Mouse (Mus musculus) MEL (cell line): ENCODE data around the gene Zfp598. TPM values are rescaled to one million over a fixed set of nuclear protein-coding genes. Genes with fewer than 3 reads are reported as not detected.

Experiments
- DNase-seq: peaks from one replicate; pipeline ENCODE4 v3.0.0; 2011; ENCODE audit warnings: low read depth, low spot score
- H3K27ac ChIP-seq: 2 replicates; pipeline ENCODE4 v1.5.1; 2012; ENCODE audit warnings: low read depth, mild to moderate bottlenecking, control low read depth, low read length, moderate library complexity; ENCODE audit not compliant: control insufficient read depth
- H3K27me3 ChIP-seq, 2 experiments: fragments of 150-350 bp in 1 of 2; sonication (generic) in 1 of 2; 2 replicates each; pipeline ENCODE4 v1.6.1; 2012; ENCODE audit warnings: low read length in 2 of 2, mild to moderate bottlenecking in 2 of 2, improper control_type of control experiment in 1 of 2, moderate library complexity in 1 of 2; ENCODE audit not compliant: insufficient read depth in 2 of 2, control insufficient read depth in 1 of 2
- H3K36me3 ChIP-seq, 2 experiments: 2 replicates each; pipeline ENCODE4 v1.6.1; 2012 to 2014; ENCODE audit warnings: low read length in 2 of 2, improper control_type of control experiment in 1 of 2, inconsistent platforms in 1 of 2, mild to moderate bottlenecking in 1 of 2; ENCODE audit not compliant: insufficient read depth in 2 of 2, control insufficient read depth in 1 of 2
- H3K4me1 ChIP-seq, 2 experiments: fragments of 150-350 bp in 1 of 2; sonication (generic) in 1 of 2; 2 replicates each; pipeline ENCODE4 v1.6.1; 2012; ENCODE audit warnings: low read length in 2 of 2, improper control_type of control experiment in 1 of 2, mild to moderate bottlenecking in 1 of 2; ENCODE audit not compliant: insufficient read depth in 2 of 2, control insufficient read depth in 1 of 2
- H3K4me3 ChIP-seq, 2 experiments: fragments of 150-350 bp in 1 of 2; sonication (generic) in 1 of 2; 2 replicates each; pipeline ENCODE4 v1.5.1; 2012; ENCODE audit warnings: low read depth in 2 of 2, low read length in 2 of 2, mild to moderate bottlenecking in 2 of 2, moderate library complexity in 2 of 2, control low read depth in 1 of 2, improper control_type of control experiment in 1 of 2; ENCODE audit not compliant: control insufficient read depth in 1 of 2, insufficient read depth in 1 of 2
- H3K79me2 ChIP-seq: 2 replicates; pipeline ENCODE4 v1.6.1; 2012; ENCODE audit warnings: mild to moderate bottlenecking, low read length, moderate library complexity; ENCODE audit not compliant: control insufficient read depth, poor library complexity, insufficient read depth
- H3K9ac ChIP-seq: 2 replicates; pipeline ENCODE4 v1.6.1; 2012; ENCODE audit warnings: low read depth, mild to moderate bottlenecking, control low read depth, low read length, moderate library complexity; ENCODE audit not compliant: control insufficient read depth, poor library complexity, severe bottlenecking
- H3K9me3 ChIP-seq: fragments of 150-350 bp; sonication (generic); replicated peaks from 2 replicates; pipeline ENCODE4 v1.6.1; 2012; ENCODE audit warnings: mild to moderate bottlenecking, low read length, improper control_type of control experiment, moderate library complexity; ENCODE audit not compliant: insufficient read depth
- BHLHE40 ChIP-seq: IDR thresholded peaks from 2 replicates; pipeline ENCODE4 v1.6.1; 2012; ENCODE audit warnings: low read depth, mild to moderate bottlenecking, inconsistent platforms, low read length, improper control_type of control experiment, borderline replicate concordance
- CHD1 ChIP-seq: IDR thresholded peaks from 2 replicates; pipeline ENCODE4 v1.6.1; 2012; ENCODE audit warnings: low read depth, mild to moderate bottlenecking, inconsistent platforms, low read length, improper control_type of control experiment
- CHD2 ChIP-seq: IDR thresholded peaks from 2 replicates; pipeline ENCODE4 v1.6.1; 2011; ENCODE audit warnings: low read length, improper control_type of control experiment
- CTCF ChIP-seq, 3 experiments: IDR thresholded peaks in 2 of 3; conservative IDR thresholded peaks in 1 of 3; 2 replicates each; pipeline ENCODE4 v1.5.1; 2011 to 2012; ENCODE audit warnings: low read length in 3 of 3, low read depth in 2 of 3, mild to moderate bottlenecking in 2 of 3, improper control_type of control experiment in 1 of 3, inconsistent platforms in 1 of 3, mixed read lengths in 1 of 3, moderate library complexity in 1 of 3; ENCODE audit not compliant: control insufficient read depth in 1 of 3, insufficient read depth in 1 of 3, poor library complexity in 1 of 3, severe bottlenecking in 1 of 3
- E2F4 ChIP-seq: IDR thresholded peaks from 2 replicates; pipeline ENCODE4 v1.6.1; 2011; ENCODE audit warnings: low read depth, low read length, improper control_type of control experiment, borderline replicate concordance
- ETS1 ChIP-seq: IDR thresholded peaks from 2 replicates; pipeline ENCODE4 v1.6.1; 2012; ENCODE audit warnings: low read depth, mild to moderate bottlenecking, inconsistent platforms, low read length, improper control_type of control experiment, moderate library complexity
- GABPA ChIP-seq: IDR thresholded peaks from 2 replicates; pipeline ENCODE4 v1.6.1; 2012; ENCODE audit warnings: low read depth, mild to moderate bottlenecking, inconsistent platforms, low read length, improper control_type of control experiment, moderate library complexity
- GATA1 ChIP-seq: IDR thresholded peaks from 2 replicates; pipeline ENCODE4 v1.6.1; 2011; ENCODE audit warnings: low read depth, low read length, improper control_type of control experiment
- HCFC1 ChIP-seq: IDR thresholded peaks from 2 replicates; pipeline ENCODE4 v1.6.1; 2012; ENCODE audit warnings: low read depth, mild to moderate bottlenecking, inconsistent platforms, low read length, improper control_type of control experiment, moderate library complexity
- JUND ChIP-seq: IDR thresholded peaks from 2 replicates; pipeline ENCODE4 v1.6.1; 2011; ENCODE audit warnings: low read depth, mild to moderate bottlenecking, improper control_type of control experiment, low read length
- MAFK ChIP-seq: IDR thresholded peaks from 2 replicates; pipeline ENCODE4 v1.6.1; 2011; ENCODE audit warnings: low read depth, mild to moderate bottlenecking, low read length, improper control_type of control experiment, borderline replicate concordance
- MAZ ChIP-seq: IDR thresholded peaks from 2 replicates; pipeline ENCODE4 v1.6.1; 2012; ENCODE audit warnings: low read depth, mild to moderate bottlenecking, inconsistent platforms, low read length, improper control_type of control experiment
- MYC ChIP-seq: IDR thresholded peaks from 2 replicates; pipeline ENCODE4 v1.6.1; 2011; ENCODE audit warnings: low read depth, mild to moderate bottlenecking, low read length, improper control_type of control experiment, moderate library complexity
- POLR2A ChIP-seq, 2 experiments: IDR thresholded peaks; 2 replicates each; pipeline ENCODE4 v1.6.1; 2011 to 2012; ENCODE audit warnings: low read length in 2 of 2, mild to moderate bottlenecking in 2 of 2, control low read depth in 1 of 2, improper control_type of control experiment in 1 of 2, low read depth in 1 of 2, moderate library complexity in 1 of 2; ENCODE audit not compliant: control insufficient read depth in 1 of 2, insufficient read depth in 1 of 2, poor library complexity in 1 of 2
- POLR2AphosphoS5 ChIP-seq: IDR thresholded peaks from 2 replicates; pipeline ENCODE4 v1.6.1; 2012; ENCODE audit warnings: low read depth, borderline replicate concordance, mild to moderate bottlenecking, inconsistent platforms, low read length, moderate library complexity, mixed read lengths
- RCOR1 ChIP-seq: IDR thresholded peaks from 2 replicates; pipeline ENCODE4 v1.6.1; 2012; ENCODE audit warnings: low read depth, mild to moderate bottlenecking, inconsistent platforms, low read length, improper control_type of control experiment
- SIN3A ChIP-seq: IDR thresholded peaks from 2 replicates; pipeline ENCODE4 v1.6.1; 2012; ENCODE audit warnings: low read length, improper control_type of control experiment, inconsistent platforms
- TAL1 ChIP-seq: IDR thresholded peaks from 2 replicates; pipeline ENCODE4 v1.6.1; 2012; ENCODE audit warnings: mild to moderate bottlenecking, inconsistent platforms, low read length, moderate library complexity, mixed read lengths
- USF1 ChIP-seq: IDR thresholded peaks from 2 replicates; pipeline ENCODE4 v1.6.1; 2014; ENCODE audit warnings: low read depth, mild to moderate bottlenecking, inconsistent platforms, low read length, improper control_type of control experiment, moderate library complexity
- USF2 ChIP-seq, 2 experiments: IDR thresholded peaks; 2 replicates each; pipeline ENCODE4 v1.6.1; 2011 to 2012; ENCODE audit warnings: improper control_type of control experiment in 2 of 2, low read length in 2 of 2, borderline replicate concordance in 1 of 2, inconsistent platforms in 1 of 2, low read depth in 1 of 2, mild to moderate bottlenecking in 1 of 2; ENCODE audit not compliant: insufficient read depth in 1 of 2
- ZMIZ1 ChIP-seq: IDR thresholded peaks from 2 replicates; pipeline ENCODE4 v1.6.1; 2012; ENCODE audit warnings: low read depth, mild to moderate bottlenecking, inconsistent platforms, low read length, improper control_type of control experiment, moderate library complexity
- polyA plus RNA-seq, 2 experiments: library from polyadenylated mRNA; stranded (reverse) in 1 of 2; unstranded in 1 of 2; fragments of >175 nt in 1 of 2; fragments of >200 nt in 1 of 2; gene quantifications; 2 replicates each; pipeline versions ENCODE4 v1.2.1 to v1.2.4; 2012; ENCODE audit warnings: low replicate concordance in 2 of 2, low read depth in 1 of 2; ENCODE audit not compliant: insufficient read length in 2 of 2, insufficient read depth in 1 of 2, missing spikeins in 1 of 2
- total RNA-seq: library from RNA; depleted of rRNA; stranded (reverse); fragments of 300-350 nt; gene quantifications from 2 replicates; pipeline ENCODE4 v1.2.3, GENCODE M21; 2012

Zfp598 gene
- total and polyA plus RNA-seq, 3 experiments, result 22.2 to 80.4 (median 59.0) TPM

DNA sequence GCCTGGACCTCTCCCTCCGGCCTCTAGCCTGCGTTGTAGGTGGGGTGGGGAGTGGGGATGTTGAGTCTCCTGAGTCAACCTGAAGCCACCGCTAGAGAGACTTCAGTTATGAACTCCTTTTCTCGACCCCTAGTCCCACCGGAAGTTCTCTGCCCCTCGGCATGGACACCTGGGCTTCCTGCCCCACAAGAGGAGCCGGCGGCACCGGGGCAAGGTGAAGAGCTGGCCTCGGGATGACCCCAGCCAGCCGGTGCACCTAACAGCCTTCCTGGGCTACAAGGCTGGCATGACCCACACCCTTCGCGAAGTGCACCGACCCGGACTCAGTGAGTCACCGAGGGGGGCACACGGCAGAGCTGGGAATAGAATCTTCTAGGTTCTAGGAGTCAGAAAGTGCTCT lies 58.7 kb downstream of the Zfp598 start:
- Histone ChIP-seq H3K27ac (no peak overlapping the region), H3K4me3 (no peak overlapping the region), H3K79me2 (peaks cover 10% of the 10 kb centered on the region), H3K4me1 (peaks cover 0 to 12% of the 10 kb centered on the region in 2 experiments; a peak in 3 of 4 replicates), H3K9me3 (no peaks in the 10 kb centered on the region), H3K9ac (no peak overlapping the region), H3K36me3 (peaks cover 0 to 5% of the 10 kb centered on the region in 2 experiments; a peak in 1 of 4 replicates), H3K27me3 (no peaks in the 10 kb centered on the region)
- no peak for TF ChIP-seq SIN3A
- TF ChIP-seq BHLHE40, result no peak
- TF ChIP-seq HCFC1, result no peak
- DNase-seq, result no peak

DNA sequence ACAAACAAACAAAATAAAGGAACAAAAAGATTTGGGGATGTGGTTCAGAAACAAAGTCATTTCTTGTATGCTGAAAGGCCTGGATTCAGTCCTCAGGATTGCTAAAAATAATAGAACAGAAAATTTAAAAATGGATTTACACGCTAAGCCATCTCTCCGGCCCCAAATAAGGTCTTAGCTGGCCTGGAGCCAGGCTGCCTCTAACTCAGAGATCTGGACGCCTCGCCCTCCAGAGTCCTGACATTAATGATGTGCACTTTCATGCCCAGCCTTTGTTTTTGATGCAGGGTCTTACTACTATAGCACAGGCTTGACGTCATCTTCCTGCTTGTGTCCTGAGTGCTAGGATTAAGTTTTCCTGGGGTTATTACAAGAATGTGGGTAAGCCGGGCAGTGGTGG lies 59.6 kb downstream of the Zfp598 start:
- H3K36me3 ChIP-seq, result peaks cover 0 to 5% of the 10 kb centered on the region in 2 experiments; a peak in 1 of 4 replicates
- H3K4me1 ChIP-seq, result peaks cover 0 to 12% of the 10 kb centered on the region in 2 experiments; a peak in 3 of 4 replicates
- no peak overlapping the region for H3K27ac ChIP-seq
- no peak overlapping the region for H3K9ac ChIP-seq
- peaks cover under 1% of the 10 kb centered on the region for H3K79me2 ChIP-seq
- H3K9me3 ChIP-seq, result no peaks in the 10 kb centered on the region
- TF ChIP-seq CTCF (IDR thresholded peaks at IDR 0.05 in 2 of 3, conservative IDR thresholded peaks at IDR 0.05 in 1 of 3; ENCODE audit: control insufficient read depth in 1 of 3, insufficient read depth in 1 of 3, low read depth in 2 of 3, low read length in 3 of 3, poor library complexity in 1 of 3, severe bottlenecking in 1 of 3) (no peak), SIN3A (no peak), RCOR1 (no peak), USF1 (no peak), ETS1 (no peak), TAL1 (no peak), E2F4 (no peak)
- DNase-seq, result no peak
- H3K27me3 ChIP-seq, result no peaks in the 10 kb centered on the region
- no peak overlapping the region for H3K4me3 ChIP-seq

DNA sequence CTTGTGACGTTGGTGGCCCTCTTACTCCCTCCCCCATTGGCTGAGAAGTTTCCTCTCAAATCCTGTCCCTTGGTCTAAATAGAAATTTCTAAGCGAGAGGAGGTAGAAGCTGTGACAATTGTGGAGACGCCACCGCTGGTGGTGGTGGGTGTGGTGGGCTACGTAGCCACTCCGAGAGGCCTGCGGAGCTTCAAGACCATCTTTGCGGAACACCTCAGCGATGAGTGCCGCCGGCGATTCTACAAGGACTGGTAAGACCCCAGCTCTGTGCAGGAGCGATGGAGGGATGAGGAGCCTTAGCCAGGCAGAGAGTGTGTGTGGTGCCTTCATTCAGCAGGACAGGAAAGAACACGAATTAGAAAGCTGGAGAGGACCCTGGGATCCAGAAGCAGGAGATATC lies 61.3 kb downstream of the Zfp598 start:
- DNase-seq, result no peak
- TF ChIP-seq JUND (no peak), TAL1 (no peak), POLR2A (IDR thresholded peaks at IDR 0.05; ENCODE audit: control insufficient read depth in 1 of 2, insufficient read depth in 1 of 2, low read depth in 1 of 2, low read length in 2 of 2, poor library complexity in 1 of 2) (no peak), MYC (no peak), USF2 (IDR thresholded peaks at IDR 0.05; ENCODE audit: borderline replicate concordance in 1 of 2, insufficient read depth in 1 of 2, low read depth in 1 of 2, low read length in 2 of 2) (no peak), GATA1 (no peak), BHLHE40 (no peak), ZMIZ1 (no peak), GABPA (no peak), MAFK (no peak), POLR2AphosphoS5 (no peak), USF1 (no peak), CHD1 (no peak), CTCF (IDR thresholded peaks at IDR 0.05 in 2 of 3, conservative IDR thresholded peaks at IDR 0.05 in 1 of 3; ENCODE audit: control insufficient read depth in 1 of 3, insufficient read depth in 1 of 3, low read depth in 2 of 3, low read length in 3 of 3, poor library complexity in 1 of 3, severe bottlenecking in 1 of 3) (no peak), CHD2 (no peak), MAZ (no peak), ETS1 (no peak)
- Histone ChIP-seq H3K9ac (no peak overlapping the region), H3K36me3 (peaks cover 0 to 5% of the 10 kb centered on the region in 2 experiments; a peak in 1 of 4 replicates), H3K27me3 (no peaks in the 10 kb centered on the region), H3K4me3 (no peak overlapping the region), H3K79me2 (no peaks in the 10 kb centered on the region), H3K4me1 (peaks cover 0 to 17% of the 10 kb centered on the region in 2 experiments; a peak in 3 of 4 replicates), H3K27ac (no peak overlapping the region), H3K9me3 (no peaks in the 10 kb centered on the region)
